Mouse (Mus musculus) intestine, embryonic 15.5 days (tissue): ENCODE measurements around the gene St6galnac5. TPM values are rescaled to one million over a fixed set of nuclear protein-coding genes. Genes with fewer than 3 reads are reported as not detected.
A peak's percentile ranks its signal among the peaks of the same experiment; 100 is the strongest.
"Not testable (repeated sequence)": the region's sequence is repeated elsewhere in the genome, so short reads cannot be mapped to it uniquely, and the experiment has no call there.

Experiments used
- ATAC-seq: fragments of 200-750 bp; cut with Nextera tagmentation; 2 replicates; pipeline ENCODE4 v1.8.0; 2017; ENCODE audit warnings: moderate TSS enrichment, moderate library complexity
- H3K27ac ChIP-seq: fragments of 300-500 bp; sonication (generic); 2 replicates; pipeline ENCODE4 v1.5.1; 2015; ENCODE audit warnings: mild to moderate bottlenecking, inconsistent platforms
- H3K27me3 ChIP-seq: fragments of 300-500 bp; sonication (generic); replicated peaks from 2 replicates; pipeline ENCODE4 v1.6.1; 2015; ENCODE audit warnings: inconsistent platforms
- H3K36me3 ChIP-seq: fragments of 300-500 bp; sonication (generic); 2 replicates; pipeline ENCODE4 v1.6.1; 2015; ENCODE audit warnings: inconsistent platforms
- H3K4me1 ChIP-seq: fragments of 300-500 bp; sonication (generic); replicated peaks from 2 replicates; pipeline ENCODE4 v1.6.1; 2015; ENCODE audit warnings: inconsistent platforms
- H3K4me2 ChIP-seq: fragments of 300-500 bp; sonication (generic); replicated peaks from 2 replicates; pipeline ENCODE4 v1.6.1; 2015; ENCODE audit warnings: mild to moderate bottlenecking, inconsistent platforms
- H3K4me3 ChIP-seq: fragments of 300-500 bp; sonication (generic); replicated peaks from 2 replicates; pipeline ENCODE4 v1.5.1; 2015; ENCODE audit warnings: inconsistent platforms
- H3K9ac ChIP-seq: fragments of 300-500 bp; sonication (generic); 2 replicates; pipeline ENCODE4 v1.6.1; 2015; ENCODE audit warnings: inconsistent platforms
- H3K9me3 ChIP-seq: fragments of 300-500 bp; sonication (generic); 2 replicates; pipeline ENCODE4 v1.6.1; 2016; ENCODE audit warnings: inconsistent platforms
- WGBS: fragments of 180-500 bp; shearing (Covaris S2); methylation state at CpG from one replicate; pipeline ENCODE4 v1.1.7; 2015; 5-methylcytosine and 5-hydroxymethylcytosine counted together
- polyA plus RNA-seq: library from polyadenylated mRNA; unstranded; fragments of >200 nt; fragmentation: Nextera tagmentation; extraction: Ambion mirVana; gene quantifications from 2 replicates; pipeline ENCODE4 v1.2.1, GENCODE M21; 2015

St6galnac5 gene
- polyA plus RNA-seq, 1 experiment from 2014 or later: 0.40 TPM

- H3K4me1 ChIP-seq: no peaks in the 10 kb centered on the region
- H3K4me3 ChIP-seq: no peak overlapping the region
- H3K9ac ChIP-seq: no peak overlapping the region
- WGBS: 64% methylated on average over 4 of the region's 4 CpGs
- ATAC-seq: no peak
- no peak overlapping the region for H3K4me2 ChIP-seq
- H3K36me3 ChIP-seq: 0 out of 2 replicates have a peak, but pooled peaks cover under 1% of the 10 kb centered on the region
- H3K9me3 ChIP-seq: no peaks in the 10 kb centered on the region
- no peaks in the 10 kb centered on the region for H3K27me3 ChIP-seq
- H3K27ac ChIP-seq: no peak overlapping the region
Observed at GRCm38 (mm10) chr3:152793006-152793405, 189.0 kb downstream of the St6galnac5 start.

GRCm38 (mm10) chr3:152792601-152793000, 189.4 kb downstream of the St6galnac5 start:
- ATAC-seq: no peak
- no peaks in the 10 kb centered on the region for H3K9me3 ChIP-seq
- 89% methylated on average over 5 of the region's 5 CpGs for WGBS
- no peaks in the 10 kb centered on the region for H3K27me3 ChIP-seq
- H3K4me2 ChIP-seq: no peak overlapping the region
- H3K27ac ChIP-seq: no peak overlapping the region
- no peak overlapping the region for H3K9ac ChIP-seq
- H3K4me1 ChIP-seq: no peaks in the 10 kb centered on the region
- H3K36me3 ChIP-seq: 0 out of 2 replicates have a peak, but pooled peaks cover 4% of the 10 kb centered on the region
- H3K4me3 ChIP-seq: no peak overlapping the region

- 80% methylated on average over 5 of the region's 5 CpGs for WGBS
- H3K4me2 ChIP-seq, H3K9ac ChIP-seq, H3K36me3 ChIP-seq, H3K27ac ChIP-seq, H3K27me3 ChIP-seq, H3K4me1 ChIP-seq, ATAC-seq, H3K4me3 ChIP-seq, H3K9me3 ChIP-seq: not testable (repeated sequence)
Observed at GRCm38 (mm10) chr3:152788301-152788953, 193.6 kb downstream of the St6galnac5 start.

- not testable (repeated sequence) for H3K36me3 ChIP-seq, H3K27ac ChIP-seq, H3K9me3 ChIP-seq, H3K4me3 ChIP-seq, H3K27me3 ChIP-seq, H3K4me1 ChIP-seq, H3K9ac ChIP-seq, H3K4me2 ChIP-seq, ATAC-seq
- WGBS: 89% methylated on average over 8 of the region's 13 CpGs
Observed at GRCm38 (mm10) chr3:152784353-152784752, 197.7 kb downstream of the St6galnac5 start.

GRCm38 (mm10) chr3:152783792-152784191, 198.3 kb downstream of the St6galnac5 start:
- Histone ChIP-seq H3K4me2 (no peak overlapping the region), H3K9ac (no peak overlapping the region), H3K9me3 (no peaks in the 10 kb centered on the region), H3K27ac (no peak overlapping the region), H3K4me3 (no peak overlapping the region), H3K36me3 (0 out of 2 replicates have a peak, but pooled peaks cover 6% of the 10 kb centered on the region), H3K27me3 (no peaks in the 10 kb centered on the region), H3K4me1 (0 out of 2 replicates have a peak, but pooled peaks cover 2% of the 10 kb centered on the region)
- WGBS: 16% methylated on average over 7 of the region's 7 CpGs
- ATAC-seq: peak; percentile 72; the same call in 1 of the 2 replicates

GRCm38 (mm10) chr3:152779819-152780218, 202.2 kb downstream of the St6galnac5 start:
- Histone ChIP-seq H3K36me3 (no peaks in the 10 kb centered on the region), H3K4me2 (no peak overlapping the region), H3K9me3 (no peaks in the 10 kb centered on the region), H3K4me1 (0 out of 2 replicates have a peak, but pooled peaks cover 2% of the 10 kb centered on the region), H3K27ac (no peak overlapping the region), H3K9ac (no peak overlapping the region), H3K27me3 (no peaks in the 10 kb centered on the region), H3K4me3 (no peak overlapping the region)
- 87% methylated on average over 4 of the region's 4 CpGs for WGBS
- no peak for ATAC-seq

- ATAC-seq: no peak
- Histone ChIP-seq H3K27ac (no peak overlapping the region), H3K9ac (no peak overlapping the region), H3K4me3 (no peak overlapping the region), H3K4me2 (no peak overlapping the region), H3K27me3 (no peaks in the 10 kb centered on the region), H3K4me1 (no peaks in the 10 kb centered on the region), H3K9me3 (no peaks in the 10 kb centered on the region), H3K36me3 (no peaks in the 10 kb centered on the region)
- 55% methylated on average over 16 of the region's 16 CpGs for WGBS
Observed at GRCm38 (mm10) chr3:152776872-152777540, 205.0 kb downstream of the St6galnac5 start.

- no peaks in the 10 kb centered on the region for H3K9me3 ChIP-seq
- H3K4me2 ChIP-seq: no peak overlapping the region
- no peaks in the 10 kb centered on the region for H3K4me1 ChIP-seq
- H3K27ac ChIP-seq: no peak overlapping the region
- H3K9ac ChIP-seq: no peak overlapping the region
- ATAC-seq: no peak
- 82% methylated on average over 6 of the region's 6 CpGs for WGBS
- H3K4me3 ChIP-seq: no peak overlapping the region
- no peaks in the 10 kb centered on the region for H3K27me3 ChIP-seq
- no peaks in the 10 kb centered on the region for H3K36me3 ChIP-seq
Observed at GRCm38 (mm10) chr3:152776363-152776762, 205.7 kb downstream of the St6galnac5 start.

- WGBS: 78% methylated on average over 6 of the region's 6 CpGs
Observed at GRCm38 (mm10) chr3:152770056-152770455, 212.0 kb downstream of the St6galnac5 start.

GRCm38 (mm10) chr3:152767485-152767884, 214.6 kb downstream of the St6galnac5 start:
- no peaks in the 10 kb centered on the region for H3K27me3 ChIP-seq
- H3K9me3 ChIP-seq: no peaks in the 10 kb centered on the region
- H3K4me2 ChIP-seq: no peak overlapping the region
- H3K4me3 ChIP-seq: no peak overlapping the region
- no peak for ATAC-seq
- no peak overlapping the region for H3K9ac ChIP-seq
- no peaks in the 10 kb centered on the region for H3K36me3 ChIP-seq
- WGBS: 41% methylated on average over 11 of the region's 11 CpGs
- H3K4me1 ChIP-seq: 0 out of 2 replicates have a peak, but pooled peaks cover 11% of the 10 kb centered on the region
- no peak overlapping the region for H3K27ac ChIP-seq

More at GRCm38 (mm10) chr3:152770056-152770455, 212.0 kb downstream of the St6galnac5 start:
- Histone ChIP-seq H3K9ac (no peak overlapping the region), H3K27ac (no peak overlapping the region), H3K27me3 (no peaks in the 10 kb centered on the region), H3K4me2 (no peak overlapping the region), H3K9me3 (no peaks in the 10 kb centered on the region), H3K36me3 (no peaks in the 10 kb centered on the region), H3K4me3 (no peak overlapping the region), H3K4me1 (no peaks in the 10 kb centered on the region)
- no peak for ATAC-seq
